Mouse (Mus musculus): ENCODE results near the gene Prlh.

GRCm38 (mm10) chr1:90997136-90997535 is 44.2 kb downstream of the Prlh start:
- no peak for TF ChIP-seq TCF12 (IDR thresholded peaks at IDR 0.05; ENCODE audit: insufficient read depth, poor library complexity, severe bottlenecking)
- TF ChIP-seq MAX (IDR thresholded peaks at IDR 0.05; ENCODE audit: low read depth): no peak
- TF ChIP-seq CEBPB (IDR thresholded peaks at IDR 0.05; ENCODE audit: insufficient read depth, poor library complexity, severe bottlenecking): no peak
- no peak for TF ChIP-seq POLR2A (IDR thresholded peaks at IDR 0.05; ENCODE audit: insufficient read length, low read depth)
- no peak for TF ChIP-seq E2F4 (IDR thresholded peaks at IDR 0.05; ENCODE audit: insufficient read depth)
- TF ChIP-seq SRF (IDR thresholded peaks at IDR 0.05; ENCODE audit: control insufficient read depth, insufficient read length, low read depth): no peak
- no peak for TF ChIP-seq REST (IDR thresholded peaks at IDR 0.05; ENCODE audit: insufficient read depth, insufficient read length)
- no peak for TF ChIP-seq MYOG (IDR thresholded peaks at IDR 0.05; ENCODE audit: control insufficient read depth in 1 of 3, insufficient read depth in 1 of 3, insufficient read length in 2 of 3, low read depth in 2 of 3)
- TF ChIP-seq MYOD1 (IDR thresholded peaks at IDR 0.05; ENCODE audit: control insufficient read depth in 1 of 3, insufficient read length in 2 of 3, low read depth in 2 of 3): no peak
- no peak for TF ChIP-seq POLR2AphosphoS2 (IDR thresholded peaks at IDR 0.05; ENCODE audit: insufficient read length, low read depth)
- TF ChIP-seq USF1 (IDR thresholded peaks at IDR 0.05; ENCODE audit: low read depth): no peak
- no peak for TF ChIP-seq TCF3 (IDR thresholded peaks at IDR 0.05; ENCODE audit: insufficient read length, low read depth)
